Mouse (Mus musculus) induced T-regulatory cell, adult 2 months (primary cell): ENCODE results near the gene Grpel1.

Source experiments
- DNase-seq: peaks from one replicate; pipeline ENCODE4 v3.0.0-alpha.2; 2012; ENCODE audit warnings: low read depth

The Grpel1 gene

DNA sequence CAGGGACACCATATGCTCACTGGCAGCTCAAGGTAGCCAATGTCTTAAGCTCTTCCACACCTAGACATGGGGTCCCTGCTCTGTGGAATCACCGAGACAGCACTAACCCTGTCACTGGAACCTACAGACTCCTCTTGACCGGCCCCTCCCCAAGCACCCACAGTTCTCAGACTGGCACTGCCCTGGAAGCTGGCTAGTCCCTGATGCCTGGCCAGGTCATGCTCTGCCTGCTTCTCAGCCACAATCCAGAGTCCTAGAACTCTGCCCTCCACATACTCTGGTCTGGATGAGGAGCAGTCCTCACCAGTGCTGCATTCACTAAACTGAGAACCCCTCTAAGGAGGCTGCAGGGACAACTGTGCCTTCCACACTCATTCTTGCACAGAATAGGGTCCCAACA, 46.2 kb downstream of the Grpel1 start:
- DNase-seq = no peak

DNA sequence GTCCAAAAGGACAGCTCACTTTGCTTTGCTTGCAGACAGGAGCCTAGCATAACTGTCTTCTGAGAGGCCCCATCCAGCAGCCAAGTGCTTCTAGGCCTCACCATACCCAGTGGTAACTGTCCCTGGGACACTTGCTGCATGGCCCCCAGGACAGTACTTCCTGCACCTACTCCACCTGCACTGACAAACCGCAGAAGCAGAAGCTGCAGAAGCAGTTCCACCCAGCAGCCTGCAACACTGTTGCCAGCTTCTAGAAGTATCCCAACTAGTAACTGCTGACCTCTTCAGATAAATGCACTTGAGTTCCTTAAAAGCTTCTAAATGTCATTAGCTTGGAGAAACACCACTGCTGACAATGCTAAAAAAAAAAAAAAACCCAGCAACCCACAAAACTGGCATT, 50.3 kb downstream of the Grpel1 start:
- no peak for DNase-seq

DNA sequence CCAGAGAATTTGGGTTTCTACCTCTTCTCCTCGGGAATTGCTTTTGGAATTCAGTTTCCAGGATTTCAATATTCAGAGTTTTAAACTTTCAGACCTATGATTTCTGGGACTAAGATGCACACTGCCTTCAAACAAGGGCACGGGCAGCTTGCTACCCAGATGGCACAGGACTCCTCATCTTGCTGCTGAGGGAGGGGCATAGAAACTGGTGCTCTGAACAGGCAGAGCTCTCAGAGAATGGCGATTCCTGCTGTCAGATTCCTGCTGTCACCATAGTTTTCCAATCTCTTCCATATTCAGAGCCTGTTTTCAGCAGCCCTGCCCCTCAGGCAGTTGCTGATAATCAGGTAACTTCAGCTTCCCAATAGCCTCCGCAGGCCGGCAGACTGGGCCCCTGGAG, 50.8 kb downstream of the Grpel1 start:
- no peak for DNase-seq

DNA sequence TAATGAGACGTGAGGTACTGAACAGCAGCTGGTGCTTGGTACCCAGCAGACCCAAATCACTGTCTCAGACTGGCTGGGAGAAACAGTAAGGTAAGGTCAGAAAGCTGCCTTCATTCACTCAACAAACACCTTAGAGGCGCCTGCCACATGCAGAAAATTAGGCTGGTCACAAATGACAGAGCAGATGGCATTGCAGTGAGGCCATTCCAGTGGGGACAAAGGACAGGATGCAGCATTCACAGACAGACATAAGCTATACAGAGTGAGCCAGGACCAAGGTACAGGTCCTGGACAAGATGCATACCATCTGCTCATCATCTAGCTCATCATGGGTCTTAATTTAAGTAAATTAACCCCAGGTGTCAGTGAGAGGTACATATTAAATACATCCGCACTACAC, 52.8 kb downstream of the Grpel1 start:
- no peak for DNase-seq

DNA sequence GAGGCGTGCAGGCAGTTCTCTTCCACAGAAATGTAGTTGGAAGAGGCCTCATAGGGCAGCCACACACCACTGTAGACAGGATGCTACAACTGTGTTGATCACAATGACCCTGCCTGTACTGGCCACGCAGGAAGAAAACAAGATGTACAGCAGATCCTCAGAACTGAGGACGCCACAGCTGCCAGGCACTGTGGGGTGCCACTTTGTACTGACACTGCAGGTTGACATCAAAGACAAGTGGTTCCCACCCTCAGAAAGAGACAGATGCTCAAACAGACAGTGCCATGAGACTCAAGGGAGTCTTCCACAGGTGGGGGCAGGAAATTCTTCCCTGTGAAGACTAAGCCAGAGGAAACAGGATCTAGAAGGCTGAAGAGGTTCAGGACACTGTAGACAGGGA, 55.0 kb downstream of the Grpel1 start:
- DNase-seq = no peak

DNA sequence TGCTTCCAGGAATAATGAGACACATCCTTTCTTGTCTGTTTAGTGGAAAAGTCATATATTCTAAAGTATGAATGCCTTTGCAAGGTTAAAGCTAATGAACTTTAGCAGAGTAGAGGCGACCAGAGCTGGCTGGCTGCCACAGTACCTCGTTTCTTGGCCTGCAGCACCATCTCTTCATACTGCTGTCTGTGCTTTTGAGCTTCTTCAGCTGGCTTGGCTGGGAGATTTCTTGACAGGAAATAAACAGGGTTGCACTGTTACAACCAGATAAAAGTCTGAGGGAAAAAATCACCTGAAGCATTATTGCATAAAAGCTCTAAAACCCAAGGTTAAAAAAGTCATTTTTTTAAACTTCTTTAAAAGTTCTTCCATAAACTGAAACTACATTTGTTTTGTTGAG, 58.0 kb downstream of the Grpel1 start:
- DNase-seq = no peak

DNA sequence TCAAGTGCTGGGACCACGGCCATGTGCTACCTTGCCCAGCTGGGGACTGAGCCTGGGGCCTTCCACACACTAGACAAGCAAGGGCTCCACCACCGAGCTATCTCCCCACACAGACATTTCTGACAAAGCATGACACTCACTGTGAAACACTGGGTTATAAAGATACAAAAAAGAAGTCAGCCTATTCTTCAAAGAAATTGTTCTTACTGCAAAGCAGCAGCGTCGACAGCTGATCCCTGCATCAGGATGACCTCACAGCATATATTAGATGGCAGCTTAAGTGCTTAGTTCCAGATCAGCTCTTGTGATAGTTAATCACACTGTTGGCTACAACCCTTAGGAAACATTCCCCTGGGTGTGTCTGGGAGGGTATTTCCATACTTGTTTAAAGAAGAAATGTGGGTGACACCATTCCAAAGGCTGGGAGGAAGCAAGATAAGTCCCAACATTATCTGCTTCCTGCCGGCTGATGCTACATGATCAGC, 58.5 kb downstream of the Grpel1 start:
- DNase-seq = no peak
